Mouse (Mus musculus): ENCODE data around the gene Il4i1. TPM values are rescaled to one million over a fixed set of nuclear protein-coding genes. Genes with fewer than 3 reads are reported as not detected.

Gene Il4i1
- polyA plus RNA-seq, 1 experiment = 1.2 TPM

- H3K4me3 ChIP-seq (ENCODE audit: insufficient read depth, low read length) = no peak overlapping the region
- no peak overlapping the region for H3K27ac ChIP-seq (ENCODE audit: insufficient read depth, low read depth, low read length)
- H3K4me1 ChIP-seq (ENCODE audit: control insufficient read depth, insufficient read depth, low read length) = 0 out of 2 replicates have a peak, but pooled peaks cover 2% of the 10 kb centered on the region
- no peak for TF ChIP-seq POLR2A (IDR thresholded peaks at IDR 0.05; ENCODE audit: borderline replicate concordance, low read depth, low read length)
- TF ChIP-seq CTCF (IDR thresholded peaks at IDR 0.05; ENCODE audit: low read depth, low read length) = no peak
Measured at GRCm38 (mm10) chr7:44845006-44845405, 28.8 kb downstream of the Il4i1 start.

- Histone ChIP-seq H3K27ac (ENCODE audit: insufficient read depth, low read depth, low read length) (no peak overlapping the region), H3K4me1 (ENCODE audit: control insufficient read depth, insufficient read depth, low read length) (peaks cover 9% of the 10 kb centered on the region), H3K4me3 (ENCODE audit: insufficient read depth, low read length) (no peak overlapping the region)
- TF ChIP-seq CTCF (IDR thresholded peaks at IDR 0.05; ENCODE audit: low read depth, low read length) (no peak), POLR2A (IDR thresholded peaks at IDR 0.05; ENCODE audit: borderline replicate concordance, low read depth, low read length) (no peak)
Measured at GRCm38 (mm10) chr7:44846804-44847203, 30.6 kb downstream of the Il4i1 start.

- peaks cover 9% of the 10 kb centered on the region for H3K4me1 ChIP-seq (ENCODE audit: control insufficient read depth, insufficient read depth, low read length)
- H3K4me3 ChIP-seq (ENCODE audit: insufficient read depth, low read length) = peak overlapping the region; percentile 65
- TF ChIP-seq POLR2A (IDR thresholded peaks at IDR 0.05; ENCODE audit: borderline replicate concordance, low read depth, low read length) (no peak), CTCF (IDR thresholded peaks at IDR 0.05; ENCODE audit: low read depth, low read length) (no peak)
- H3K27ac ChIP-seq (ENCODE audit: insufficient read depth, low read depth, low read length) = no peak overlapping the region
Measured at GRCm38 (mm10) chr7:44847772-44848171, 31.6 kb downstream of the Il4i1 start.

GRCm38 (mm10) chr7:44848561-44849415, 32.6 kb downstream of the Il4i1 start, which contains the start of the genes Akt1s1 and Tbc1d17:
Akt1s1 (plus strand) TSS chr7:44848991.
Tbc1d17 (minus strand) TSS chr7:44849079.
- 0 out of 2 replicates have a peak, but pooled peaks have one; percentile 19 for TF ChIP-seq POLR2A (IDR thresholded peaks at IDR 0.05; ENCODE audit: borderline replicate concordance, low read depth, low read length)
- no peak for TF ChIP-seq CTCF (IDR thresholded peaks at IDR 0.05; ENCODE audit: low read depth, low read length)
- Histone ChIP-seq H3K4me1 (ENCODE audit: control insufficient read depth, insufficient read depth, low read length) (peaks cover 18% of the 10 kb centered on the region), H3K4me3 (ENCODE audit: insufficient read depth, low read length) (peak within 1 kb of the TSS; percentile 65), H3K27ac (ENCODE audit: insufficient read depth, low read depth, low read length) (peak within 1 kb of the TSS; percentile 96)

- peak overlapping the region; percentile 65 for H3K4me3 ChIP-seq (ENCODE audit: insufficient read depth, low read length)
- peak overlapping the region; percentile 96 for H3K27ac ChIP-seq (ENCODE audit: insufficient read depth, low read depth, low read length)
- TF ChIP-seq CTCF (IDR thresholded peaks at IDR 0.05; ENCODE audit: low read depth, low read length) (no peak), POLR2A (IDR thresholded peaks at IDR 0.05; ENCODE audit: borderline replicate concordance, low read depth, low read length) (no peak)
- H3K4me1 ChIP-seq (ENCODE audit: control insufficient read depth, insufficient read depth, low read length) = peaks cover 20% of the 10 kb centered on the region
Measured at GRCm38 (mm10) chr7:44849416-44850111, 33.4 kb downstream of the Il4i1 start.

GRCm38 (mm10) chr7:44850146-44850545, 34.0 kb downstream of the Il4i1 start:
- H3K4me3 ChIP-seq (ENCODE audit: insufficient read depth, low read length) = peak overlapping the region; percentile 65
- peaks cover 22% of the 10 kb centered on the region for H3K4me1 ChIP-seq (ENCODE audit: control insufficient read depth, insufficient read depth, low read length)
- TF ChIP-seq CTCF (IDR thresholded peaks at IDR 0.05; ENCODE audit: low read depth, low read length) = no peak
- TF ChIP-seq POLR2A (IDR thresholded peaks at IDR 0.05; ENCODE audit: borderline replicate concordance, low read depth, low read length) = no peak
- peak overlapping the region; percentile 96 for H3K27ac ChIP-seq (ENCODE audit: insufficient read depth, low read depth, low read length)

GRCm38 (mm10) chr7:44850789-44851624, 34.8 kb downstream of the Il4i1 start:
- H3K4me1 ChIP-seq (ENCODE audit: control insufficient read depth, insufficient read depth, low read length) = peaks cover 31% of the 10 kb centered on the region
- TF ChIP-seq POLR2A (IDR thresholded peaks at IDR 0.05; ENCODE audit: borderline replicate concordance, low read depth, low read length) = no peak
- peak overlapping the region; percentile 65 for H3K4me3 ChIP-seq (ENCODE audit: insufficient read depth, low read length)
- H3K27ac ChIP-seq (ENCODE audit: insufficient read depth, low read depth, low read length) = peak overlapping the region; percentile 96

- Histone ChIP-seq H3K4me3 (ENCODE audit: insufficient read depth, low read length) (0 out of 2 replicates have a peak overlapping the region, but pooled peaks have one; percentile 65), H3K27ac (ENCODE audit: insufficient read depth, low read depth, low read length) (no peak overlapping the region), H3K4me1 (ENCODE audit: control insufficient read depth, insufficient read depth, low read length) (peaks cover 31% of the 10 kb centered on the region)
- TF ChIP-seq POLR2A (IDR thresholded peaks at IDR 0.05; ENCODE audit: borderline replicate concordance, low read depth, low read length) (no peak), CTCF (IDR thresholded peaks at IDR 0.05; ENCODE audit: low read depth, low read length) (no peak)
Measured at GRCm38 (mm10) chr7:44851625-44852234, 35.5 kb downstream of the Il4i1 start.
